Mouse (Mus musculus) layer of hippocampus, postnatal 36 days (tissue): ENCODE results near the gene Adamts7. TPM values are rescaled to one million over a fixed set of nuclear protein-coding genes. Genes with fewer than 3 reads are reported as not detected.

ENCODE experiments used
- total RNA-seq, 2 experiments: library from RNA; stranded (reverse); gene quantifications; 2 replicates each; pipeline ENCODE4 v1.2.3; 2021

Gene Adamts7
- total RNA-seq, 2 experiments from 2014 or later: 0.20 to 0.80 TPM

Other genes with a start within 250 kb of the Adamts7 start
- gene Ctsh, start 108.9 kb upstream of the Adamts7 start, total RNA-seq: 10 to 100 TPM; 11.5 to 13.8 TPM
- gene Morf4l1, start 48.3 kb upstream of the Adamts7 start, total RNA-seq: 100 to 1,000 TPM; 422 to 449 TPM
- gene Tbc1d2b, start 107.7 kb downstream of the Adamts7 start, total RNA-seq: 1 to 10 TPM; 9.0 to 9.1 TPM